Mouse (Mus musculus) erythroblast, embryonic 14.5 days (primary cell): ENCODE results near the gene Negr1. TPM values are rescaled to one million over a fixed set of nuclear protein-coding genes. Genes with fewer than 3 reads are reported as not detected.

Experiments used
- H3K27me3 ChIP-seq: 2 replicates; pipeline ENCODE4 v1.6.1; 2012; ENCODE audit warnings: inconsistent platforms; ENCODE audit not compliant: control insufficient read depth
- H3K36me3 ChIP-seq: 2 replicates; pipeline ENCODE4 v1.6.1; 2012; ENCODE audit warnings: mild to moderate bottlenecking, inconsistent platforms; ENCODE audit not compliant: control insufficient read depth
- H3K4me1 ChIP-seq: 2 replicates; pipeline ENCODE4 v1.6.1; 2012; ENCODE audit warnings: inconsistent platforms; ENCODE audit not compliant: control insufficient read depth
- H3K4me3 ChIP-seq: replicated peaks from 2 replicates; pipeline ENCODE3; 2012; ENCODE audit warnings: moderate library complexity, mild to moderate bottlenecking, inconsistent platforms
- H3K9me3 ChIP-seq: 2 replicates; pipeline ENCODE4 v1.6.1; 2012; ENCODE audit warnings: low read length, inconsistent platforms, mixed read lengths; ENCODE audit not compliant: control insufficient read depth
- GATA1 ChIP-seq: IDR thresholded peaks from 2 replicates; pipeline ENCODE4 v1.6.1; 2012; ENCODE audit warnings: low read length, inconsistent platforms, mixed read lengths
- TAL1 ChIP-seq: IDR thresholded peaks from 3 replicates; pipeline ENCODE4 v1.6.1; 2012; ENCODE audit warnings: low read length, inconsistent platforms, mixed read lengths
- polyA plus RNA-seq: library from polyadenylated mRNA; stranded (reverse); fragments of >175 nt; gene quantifications from 2 replicates; pipeline ENCODE4 v1.2.3, GENCODE M21; 2012

The Negr1 gene
- polyA plus RNA-seq, 1 experiment, result 0.02 TPM

GRCm38 (mm10) chr3:156771626-156772025 is 210.0 kb downstream of the Negr1 start:
- no peak for TF ChIP-seq TAL1
- TF ChIP-seq GATA1, result no peak
- Histone ChIP-seq H3K4me3 (no peak overlapping the region), H3K36me3 (no peaks in the 10 kb centered on the region), H3K9me3 (no peaks in the 10 kb centered on the region), H3K27me3 (no peaks in the 10 kb centered on the region), H3K4me1 (no peaks in the 10 kb centered on the region)

- H3K4me3 ChIP-seq, result no peak overlapping the region
- H3K36me3 ChIP-seq, result no peaks in the 10 kb centered on the region
- TF ChIP-seq GATA1 (no peak), TAL1 (no peak)
- no peaks in the 10 kb centered on the region for H3K9me3 ChIP-seq
- H3K4me1 ChIP-seq, result no peaks in the 10 kb centered on the region
- no peaks in the 10 kb centered on the region for H3K27me3 ChIP-seq
Observed at GRCm38 (mm10) chr3:156772057-156772456, 210.5 kb downstream of the Negr1 start.

- Histone ChIP-seq H3K36me3 (no peaks in the 10 kb centered on the region), H3K27me3 (no peaks in the 10 kb centered on the region), H3K4me1 (no peaks in the 10 kb centered on the region), H3K9me3 (no peaks in the 10 kb centered on the region), H3K4me3 (no peak overlapping the region)
- TF ChIP-seq GATA1 (no peak), TAL1 (no peak)
Observed at GRCm38 (mm10) chr3:156784309-156784852, 222.8 kb downstream of the Negr1 start.

- no peak overlapping the region for H3K4me3 ChIP-seq
- TF ChIP-seq TAL1 (no peak), GATA1 (no peak)
- no peaks in the 10 kb centered on the region for H3K9me3 ChIP-seq
- H3K4me1 ChIP-seq, result no peaks in the 10 kb centered on the region
- no peaks in the 10 kb centered on the region for H3K27me3 ChIP-seq
- no peaks in the 10 kb centered on the region for H3K36me3 ChIP-seq
Observed at GRCm38 (mm10) chr3:156786355-156786754, 224.8 kb downstream of the Negr1 start.

- Histone ChIP-seq H3K4me3 (no peak overlapping the region), H3K27me3 (no peaks in the 10 kb centered on the region), H3K36me3 (no peaks in the 10 kb centered on the region), H3K4me1 (no peaks in the 10 kb centered on the region), H3K9me3 (no peaks in the 10 kb centered on the region)
- no peak for TF ChIP-seq TAL1
- TF ChIP-seq GATA1, result no peak
Observed at GRCm38 (mm10) chr3:156791234-156791633, 229.6 kb downstream of the Negr1 start.

- Histone ChIP-seq H3K9me3 (no peaks in the 10 kb centered on the region), H3K4me1 (no peaks in the 10 kb centered on the region), H3K36me3 (no peaks in the 10 kb centered on the region), H3K4me3 (no peak overlapping the region), H3K27me3 (no peaks in the 10 kb centered on the region)
- TF ChIP-seq GATA1 (no peak), TAL1 (no peak)
Observed at GRCm38 (mm10) chr3:156792743-156793142, 231.1 kb downstream of the Negr1 start.

DNA sequence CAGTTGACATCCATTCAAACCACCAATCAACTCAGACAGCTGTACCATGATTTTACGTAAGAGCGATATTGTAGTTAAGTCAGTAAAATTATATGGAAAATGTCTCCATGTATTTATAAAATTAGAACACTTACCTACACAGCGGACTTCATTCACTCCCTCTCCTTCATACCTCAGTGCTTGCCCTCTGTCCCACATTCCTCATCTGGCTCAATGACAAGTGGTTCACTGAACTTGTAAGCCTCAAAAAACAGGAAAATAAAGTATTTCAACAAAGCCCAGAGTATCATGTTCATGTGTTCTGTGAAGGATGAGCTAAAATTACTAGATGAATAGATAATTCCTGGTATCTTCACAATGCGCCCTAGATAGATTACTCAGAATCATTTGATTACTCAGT is 232.5 kb downstream of the Negr1 start:
- no peaks in the 10 kb centered on the region for H3K36me3 ChIP-seq
- no peaks in the 10 kb centered on the region for H3K4me1 ChIP-seq
- H3K4me3 ChIP-seq, result no peak overlapping the region
- H3K9me3 ChIP-seq, result no peaks in the 10 kb centered on the region
- TF ChIP-seq GATA1 (no peak), TAL1 (no peak)
- no peaks in the 10 kb centered on the region for H3K27me3 ChIP-seq

DNA sequence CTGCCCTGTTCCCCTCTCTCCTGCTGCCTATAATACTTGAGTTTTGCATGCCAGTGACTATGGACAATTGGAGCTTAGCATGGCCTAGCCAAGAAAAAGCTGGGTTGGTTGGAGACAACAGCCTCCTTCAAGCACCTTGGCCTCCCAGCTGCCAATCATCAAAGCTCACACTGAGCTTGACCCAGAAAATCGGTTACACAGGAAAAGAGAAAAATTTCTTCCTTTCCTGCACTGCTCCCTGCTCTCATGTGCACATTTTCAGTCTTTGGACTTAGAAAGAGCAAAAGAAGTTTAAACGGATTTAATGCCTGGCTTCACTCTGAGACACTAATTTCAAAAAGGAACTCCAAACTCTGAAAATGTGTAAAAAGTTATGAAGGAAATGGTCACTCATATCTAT is 233.0 kb downstream of the Negr1 start:
- TF ChIP-seq GATA1, result no peak
- no peak for TF ChIP-seq TAL1
- Histone ChIP-seq H3K9me3 (no peaks in the 10 kb centered on the region), H3K27me3 (no peaks in the 10 kb centered on the region), H3K36me3 (no peaks in the 10 kb centered on the region), H3K4me3 (no peak overlapping the region), H3K4me1 (no peaks in the 10 kb centered on the region)

GRCm38 (mm10) chr3:156796061-156796691 is 234.6 kb downstream of the Negr1 start:
- no peaks in the 10 kb centered on the region for H3K4me1 ChIP-seq
- H3K4me3 ChIP-seq, result no peak overlapping the region
- no peaks in the 10 kb centered on the region for H3K36me3 ChIP-seq
- no peak for TF ChIP-seq GATA1
- TF ChIP-seq TAL1, result no peak
- no peaks in the 10 kb centered on the region for H3K27me3 ChIP-seq
- H3K9me3 ChIP-seq, result no peaks in the 10 kb centered on the region

GRCm38 (mm10) chr3:156799228-156799627 is 237.6 kb downstream of the Negr1 start:
- no peaks in the 10 kb centered on the region for H3K9me3 ChIP-seq
- H3K4me1 ChIP-seq, result no peaks in the 10 kb centered on the region
- no peaks in the 10 kb centered on the region for H3K36me3 ChIP-seq
- no peak for TF ChIP-seq TAL1
- TF ChIP-seq GATA1, result no peak
- H3K27me3 ChIP-seq, result no peaks in the 10 kb centered on the region
- no peak overlapping the region for H3K4me3 ChIP-seq
